Mouse (Mus musculus) brain, embryonic 14.5 days (tissue): ENCODE data around the gene Cacna2d4.

Experiments
- CTCF ChIP-seq: fragments of 200-500 bp; IDR thresholded peaks from 2 replicates; pipeline ENCODE4 v1.5.1; 2012; ENCODE audit warnings: inconsistent platforms, mild to moderate bottlenecking, moderate library complexity, borderline replicate concordance; ENCODE audit not compliant: insufficient read depth, insufficient read length; ENCODE audit errors: extremely low read depth
- POLR2A ChIP-seq: fragments of 200-500 bp; IDR thresholded peaks from 2 replicates; pipeline ENCODE4 v1.6.1; 2012; ENCODE audit warnings: mild to moderate bottlenecking, inconsistent platforms, borderline replicate concordance; ENCODE audit not compliant: poor library complexity, insufficient read depth, insufficient read length, severe bottlenecking; ENCODE audit errors: extremely low read depth

GRCm38 (mm10) chr6:119319358-119319757 lies 83.0 kb downstream of the Cacna2d4 start:
- peak; percentile 42; the same call in 1 of the 2 replicates for TF ChIP-seq CTCF
- no peak for TF ChIP-seq POLR2A
